Mouse (Mus musculus): Measurements from ENCODE around the gene Klk1b3. TPM values are rescaled to one million over a fixed set of nuclear protein-coding genes. Genes with fewer than 3 reads are reported as not detected.

Klk1b3 gene
- polyA plus RNA-seq, 1 experiment from 2014 or later = not detected

Other genes with a start within 250 kb of the Klk1b3 start
- gene Klk1b8, start 247.5 kb upstream of the Klk1b3 start, polyA plus RNA-seq (2015; fragmentation: Nextera tagmentation; extraction: Ambion mirVana) = not detected in 2 replicates
- not detected in 2 replicates for gene Klk1b1, start 231.4 kb upstream of the Klk1b3 start, polyA plus RNA-seq (2015; fragmentation: Nextera tagmentation; extraction: Ambion mirVana)
- not detected in 2 replicates for gene Klk1b9, start 222.1 kb upstream of the Klk1b3 start, polyA plus RNA-seq (2015; fragmentation: Nextera tagmentation; extraction: Ambion mirVana)
- not detected in 2 replicates for gene Klk1b11, start 202.3 kb upstream of the Klk1b3 start, polyA plus RNA-seq (2015; fragmentation: Nextera tagmentation; extraction: Ambion mirVana)
- not detected in 2 replicates for gene Klk1b26, start 186.0 kb upstream of the Klk1b3 start, polyA plus RNA-seq (2015; fragmentation: Nextera tagmentation; extraction: Ambion mirVana)
- not detected in 2 replicates for gene Klk1b27, start 145.9 kb upstream of the Klk1b3 start, polyA plus RNA-seq (2015; fragmentation: Nextera tagmentation; extraction: Ambion mirVana)
- gene Klk1b21, start 95.9 kb upstream of the Klk1b3 start, polyA plus RNA-seq (2015; fragmentation: Nextera tagmentation; extraction: Ambion mirVana) = not detected in 2 replicates
- gene Klk1b22, start 85.5 kb upstream of the Klk1b3 start, polyA plus RNA-seq (2015; fragmentation: Nextera tagmentation; extraction: Ambion mirVana) = not detected in 2 replicates
- not detected in 2 replicates for gene Klk1b16, start 61.4 kb upstream of the Klk1b3 start, polyA plus RNA-seq (2015; fragmentation: Nextera tagmentation; extraction: Ambion mirVana)
- gene Klk1b24, start 10.0 kb upstream of the Klk1b3 start, polyA plus RNA-seq (2015; fragmentation: Nextera tagmentation; extraction: Ambion mirVana) = not detected in 2 replicates
- gene Klk1b4, start 9.2 kb downstream of the Klk1b3 start, polyA plus RNA-seq (2015; fragmentation: Nextera tagmentation; extraction: Ambion mirVana) = not detected in 2 replicates
- gene Klk1b5, start 17.8 kb downstream of the Klk1b3 start, polyA plus RNA-seq (2015; fragmentation: Nextera tagmentation; extraction: Ambion mirVana) = not detected in 2 replicates
- gene Klk1, start 27.2 kb downstream of the Klk1b3 start, polyA plus RNA-seq (2015; fragmentation: Nextera tagmentation; extraction: Ambion mirVana) = 0.51 TPM in 1 of 2 replicates, not detected in the other
- gene Gm36864, start 38.0 kb downstream of the Klk1b3 start, polyA plus RNA-seq (2015; fragmentation: Nextera tagmentation; extraction: Ambion mirVana) = not detected in 2 replicates
- 1.3 and 1.5 TPM in 2 replicates for gene 1700028J19Rik, start 48.5 kb downstream of the Klk1b3 start, polyA plus RNA-seq (2015; fragmentation: Nextera tagmentation; extraction: Ambion mirVana)
- gene 2410002F23Rik, start 48.5 kb downstream of the Klk1b3 start, polyA plus RNA-seq (2015; fragmentation: Nextera tagmentation; extraction: Ambion mirVana) = 198 and 218 TPM in 2 replicates
- 0.11 and 0.15 TPM in 2 replicates for gene Acp4, start 59.2 kb downstream of the Klk1b3 start, polyA plus RNA-seq (2015; fragmentation: Nextera tagmentation; extraction: Ambion mirVana)
- gene Gm15517, start 63.3 kb downstream of the Klk1b3 start, polyA plus RNA-seq (2015; fragmentation: Nextera tagmentation; extraction: Ambion mirVana) = not detected in 2 replicates
- 4.8 and 5.5 TPM in 2 replicates for gene Clec11a, start 108.7 kb downstream of the Klk1b3 start, polyA plus RNA-seq (2015; fragmentation: Nextera tagmentation; extraction: Ambion mirVana)
- 38.1 and 47.6 TPM in 2 replicates for gene Shank1, start 112.1 kb downstream of the Klk1b3 start, polyA plus RNA-seq (2015; fragmentation: Nextera tagmentation; extraction: Ambion mirVana)
- 67.0 and 75.4 TPM in 2 replicates for gene Syt3, start 185.9 kb downstream of the Klk1b3 start, polyA plus RNA-seq (2015; fragmentation: Nextera tagmentation; extraction: Ambion mirVana)
- 2.5 and 3.4 TPM in 2 replicates for gene 1700008O03Rik, start 187.6 kb downstream of the Klk1b3 start, polyA plus RNA-seq (2015; fragmentation: Nextera tagmentation; extraction: Ambion mirVana)
- gene Lrrc4b, start 230.8 kb downstream of the Klk1b3 start, polyA plus RNA-seq (2015; fragmentation: Nextera tagmentation; extraction: Ambion mirVana) = 11.0 and 14.9 TPM in 2 replicates